Mouse (Mus musculus) left cerebral cortex, adult 2 months (tissue): ENCODE results near the gene Gcc2. TPM values are rescaled to one million over a fixed set of nuclear protein-coding genes. Genes with fewer than 3 reads are reported as not detected.

Source experiments
- DNase-seq, 2 experiments: peaks; one replicate each; pipeline ENCODE4 v3.0.0; 2021 to 2022; ENCODE audit warnings: low spot score in 2 of 2, mixed read lengths in 1 of 2; ENCODE audit errors: extremely low spot score in 1 of 2
- H3K27ac ChIP-seq: fragments of 200-600 bp; 2 replicates; pipeline ENCODE4 v1.8.1; 2022
- H3K4me3 ChIP-seq: fragments of 200-600 bp; 2 replicates; pipeline ENCODE4 v1.8.1; 2022
- CTCF ChIP-seq: fragments of 200-600 bp; IDR thresholded peaks from 2 replicates; pipeline ENCODE4 v1.8.1; 2022; ENCODE audit warnings: antibody characterized with exemption, mild to moderate bottlenecking, moderate library complexity
- intact Hi-C: fragments of 180-260 bp; cut with DNase I; formaldehyde crosslinking; loops from one replicate; pipeline ENCODE4 v1.15.1; 2025
- total RNA-seq, 2 experiments: library from RNA; stranded (reverse); gene quantifications; 2 replicates each; pipeline ENCODE4 v1.2.3; 2021

Gcc2 gene
- total RNA-seq, 2 experiments from 2014 or later = 86.5 to 104 TPM

DNA sequence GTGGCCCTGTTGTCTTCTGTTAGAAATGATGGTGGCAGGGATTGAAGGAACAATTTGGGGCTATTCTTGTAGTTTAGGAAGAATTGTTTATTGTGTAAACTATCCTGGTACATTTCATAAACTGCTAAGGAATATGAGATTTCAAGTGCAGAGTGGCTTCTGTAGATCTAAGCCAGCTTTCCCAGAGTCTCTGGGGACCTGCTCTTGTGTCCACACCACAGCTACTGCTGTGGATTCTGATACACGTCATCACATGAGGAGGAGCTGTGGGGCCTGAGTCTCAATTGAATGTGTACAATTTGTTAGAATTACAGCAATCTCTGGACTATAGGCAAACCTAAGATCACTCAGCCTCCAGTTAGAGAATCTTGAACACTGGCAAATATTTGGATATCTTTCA lies 83.3 kb downstream of the Gcc2 start:
- DNase-seq = no peak
- no peak for TF ChIP-seq CTCF
- Histone ChIP-seq H3K27ac (peak overlapping the region; percentile 51), H3K4me3 (no peak overlapping the region)
- intact Hi-C loops = no loop called here

DNA sequence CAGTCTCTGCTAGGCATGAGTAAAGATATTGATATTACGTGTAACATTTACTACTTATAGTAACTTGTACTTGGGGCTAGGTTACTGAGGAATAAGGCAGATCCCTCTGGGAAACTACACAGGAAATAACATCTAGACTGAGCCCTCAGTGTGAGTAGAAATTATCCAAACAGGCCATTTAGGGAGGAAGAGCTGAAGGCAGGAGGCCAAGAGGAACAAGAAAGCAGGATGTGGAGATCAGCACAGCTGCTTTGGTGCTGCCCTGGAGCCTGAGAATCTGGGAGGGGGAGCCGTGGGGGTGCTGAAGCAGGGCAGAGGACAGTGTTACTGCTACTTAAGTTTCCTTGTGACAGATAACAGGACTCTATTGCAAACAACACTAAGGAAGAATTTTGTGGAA lies 86.4 kb downstream of the Gcc2 start:
- no peak for TF ChIP-seq CTCF
- intact Hi-C loops = no loop called here
- no peak overlapping the region for H3K4me3 ChIP-seq
- H3K27ac ChIP-seq = peak overlapping the region; percentile 4
- DNase-seq = no peak

DNA sequence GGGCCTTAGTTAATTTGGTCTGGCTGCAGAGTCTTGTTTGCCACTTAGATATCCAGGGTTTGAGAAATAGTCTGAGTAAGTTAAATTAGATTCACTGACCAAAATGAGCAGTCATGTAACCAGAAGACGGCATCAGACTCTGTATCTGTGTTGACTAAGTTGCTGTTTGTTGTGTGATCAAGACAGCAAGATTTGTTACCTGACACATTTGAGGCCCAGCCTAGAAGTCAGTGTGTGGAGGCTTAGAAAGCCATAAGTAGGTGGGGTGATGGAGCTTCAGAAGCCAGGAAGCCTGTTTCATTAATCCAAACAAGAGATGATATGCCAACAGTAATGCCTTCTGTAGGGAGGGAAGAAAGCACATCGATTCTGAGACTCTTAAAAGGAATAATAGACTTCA lies 86.9 kb downstream of the Gcc2 start:
- DNase-seq = no peak
- TF ChIP-seq CTCF = no peak
- no peak overlapping the region for H3K4me3 ChIP-seq
- H3K27ac ChIP-seq = peak overlapping the region; percentile 4; the same call in 1 of the 2 replicates
- intact Hi-C loops = no loop called here

DNA sequence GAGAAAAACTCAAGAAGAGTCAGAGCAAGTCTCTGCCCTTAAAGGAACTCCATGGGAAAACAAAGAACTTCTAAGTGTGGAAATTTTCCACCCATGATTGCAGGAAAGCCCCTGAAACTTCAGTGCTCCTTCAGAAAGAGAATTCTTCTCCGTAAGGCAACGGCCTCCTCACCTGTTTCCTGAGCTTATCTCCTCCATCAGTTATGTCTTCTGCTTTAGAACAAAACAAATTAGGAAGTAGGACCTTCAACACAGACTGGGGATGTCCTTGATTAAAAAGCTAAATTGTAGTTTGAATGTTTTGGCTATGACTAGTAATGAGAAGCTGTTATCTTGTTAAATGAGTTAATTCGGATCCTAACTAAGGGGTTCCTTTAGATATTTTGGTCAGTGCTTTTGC lies 88.3 kb downstream of the Gcc2 start:
- 0 out of 2 replicates have a peak overlapping the region, but pooled peaks have one; percentile 40 for H3K27ac ChIP-seq

DNA sequence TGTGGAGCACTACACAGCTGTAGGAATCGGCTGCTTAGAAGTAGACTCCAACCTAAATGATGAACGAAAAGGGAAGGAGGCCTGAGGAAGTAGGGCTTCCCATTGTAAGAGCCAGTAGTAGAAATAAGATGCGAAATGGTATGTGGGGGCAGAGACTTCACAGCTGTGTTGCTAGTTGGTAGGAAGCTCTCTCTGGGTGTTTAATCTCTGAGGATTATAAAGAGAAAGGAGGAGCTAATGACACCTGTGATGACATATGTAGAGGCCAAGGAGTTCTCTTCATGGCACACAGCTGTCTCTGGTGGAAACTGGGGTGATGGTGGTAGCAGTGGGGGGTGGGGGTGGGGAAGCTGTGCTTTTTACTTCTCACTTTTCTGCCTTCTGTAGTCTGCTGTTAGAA lies 95.3 kb downstream of the Gcc2 start:
- intact Hi-C loops = no loop called here
- no peak for TF ChIP-seq CTCF
- no peak for DNase-seq
- Histone ChIP-seq H3K27ac (no peak overlapping the region), H3K4me3 (no peak overlapping the region)

More for the DNA sequence above, 88.3 kb downstream of the Gcc2 start:
- DNase-seq = no peak
- no peak overlapping the region for H3K4me3 ChIP-seq
- intact Hi-C loops = no loop called here
- no peak for TF ChIP-seq CTCF

DNA sequence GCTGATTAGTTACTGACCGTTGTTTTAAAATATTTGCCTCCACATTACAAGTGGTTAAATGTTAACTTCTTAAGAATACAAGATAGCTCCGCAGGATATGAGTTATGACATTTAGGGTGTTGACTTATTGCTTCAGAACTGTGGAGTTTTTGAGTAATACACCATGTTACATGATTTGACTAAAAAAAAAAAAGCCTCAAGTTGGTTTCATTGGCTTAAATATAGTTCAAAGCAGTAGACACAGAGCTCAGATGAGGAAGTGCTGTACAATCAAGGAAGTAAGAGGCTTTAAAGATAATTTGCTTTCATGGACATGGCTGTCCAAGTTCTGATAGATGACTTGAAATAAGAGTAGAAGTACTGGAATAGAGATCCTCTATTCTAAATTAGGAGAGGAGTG lies 96.4 kb downstream of the Gcc2 start:
- intact Hi-C loops = no loop called here
- H3K27ac ChIP-seq = no peak overlapping the region
- TF ChIP-seq CTCF = no peak
- no peak overlapping the region for H3K4me3 ChIP-seq
- no peak for DNase-seq

DNA sequence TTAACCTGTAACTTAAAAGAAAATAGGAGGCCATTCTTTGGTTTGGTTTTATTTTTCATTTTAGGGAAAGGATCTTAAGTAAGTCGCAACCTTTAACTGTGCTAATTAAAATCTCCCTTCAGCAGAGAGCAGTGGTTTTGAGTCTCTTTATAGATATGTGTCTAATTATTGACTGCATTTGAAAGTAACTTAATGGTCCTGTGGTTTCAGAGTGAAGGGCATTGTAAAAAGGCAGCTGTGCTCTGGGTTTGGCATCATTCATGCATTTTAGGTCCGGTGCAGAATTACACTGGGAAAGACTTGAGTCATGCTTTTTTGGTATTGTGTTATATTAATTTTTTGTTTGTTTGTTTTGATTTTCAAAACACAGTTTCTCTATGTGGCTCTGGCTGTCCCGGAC lies 97.1 kb downstream of the Gcc2 start:
- no peak for DNase-seq
- no peak overlapping the region for H3K27ac ChIP-seq
- no peak for TF ChIP-seq CTCF
- intact Hi-C loops = no loop called here
- no peak overlapping the region for H3K4me3 ChIP-seq

DNA sequence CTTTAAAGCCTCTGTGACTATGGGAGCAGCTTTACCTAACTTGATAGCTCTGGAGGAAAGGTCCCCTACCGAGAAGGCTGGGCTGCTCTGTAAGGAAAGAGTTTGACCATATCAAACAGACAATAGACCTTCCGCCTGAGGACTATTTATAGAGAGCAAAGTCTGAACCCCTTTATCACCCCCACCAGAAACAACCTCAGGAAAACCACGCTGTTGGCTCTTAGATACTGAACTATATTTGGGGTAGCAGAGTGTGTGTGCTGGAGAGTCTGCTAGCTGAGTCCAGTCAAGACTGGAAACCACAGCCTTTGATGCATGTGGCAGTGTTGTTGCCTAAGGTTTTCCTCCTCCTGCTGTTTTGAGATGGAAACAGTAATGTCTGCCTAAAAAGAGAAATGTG lies 99.3 kb downstream of the Gcc2 start:
- no peak for TF ChIP-seq CTCF
- intact Hi-C loops = no loop called here
- DNase-seq = no peak
- Histone ChIP-seq H3K4me3 (no peak overlapping the region), H3K27ac (no peak overlapping the region; the same call in 1 of the 2 replicates)

Other genes with a start within 250 kb of the Gcc2 start
- not detected for gene AW822073, start 30.6 kb upstream of the Gcc2 start, total RNA-seq
- not detected for gene Duxf3, start 22.8 kb upstream of the Gcc2 start, total RNA-seq
- gene Gm4981, start 18.8 kb upstream of the Gcc2 start, total RNA-seq = not detected
- gene Lims1, start 68.0 kb downstream of the Gcc2 start, total RNA-seq = 10 to 100 TPM; 22.4 to 22.8 TPM
- 10 to 100 TPM; 92.3 to 96.3 TPM for gene Ranbp2, start 191.4 kb downstream of the Gcc2 start, total RNA-seq
- 1 to 10 TPM; 4.4 to 5.5 TPM for gene Ccdc138, start 242.5 kb downstream of the Gcc2 start, total RNA-seq